Mouse (Mus musculus): ENCODE measurements at regions not wholly inside any gene's neighbourhood (a gene's known extent, or its start where the extent isn't known, plus 50 kb on each side); places are given as distances from the start of the nearest gene placed in this dataset.

DNA sequence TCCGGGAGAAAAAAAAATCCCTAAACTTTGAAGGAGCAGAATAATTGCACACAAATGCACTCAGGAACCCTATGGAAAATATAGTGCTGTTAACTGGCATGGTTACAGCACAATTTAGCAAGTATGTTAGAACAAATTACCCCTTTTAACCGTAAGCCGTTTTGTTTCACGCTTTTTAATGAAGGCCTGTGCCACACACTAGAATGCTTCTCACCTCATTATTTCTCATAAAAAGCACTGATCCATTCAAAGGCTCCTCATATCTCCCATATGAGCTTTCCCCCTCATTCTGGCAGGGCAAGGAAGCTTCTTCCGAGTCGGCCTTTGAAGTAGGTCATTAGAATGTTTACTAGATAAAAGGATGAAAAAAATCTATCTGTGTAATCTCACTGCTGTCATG is 182.4 kb downstream of the Fbxo8 start:
- H3K4me2 ChIP-seq (replicated peaks; ENCODE audit: low read depth, low read length) = no peak overlapping the region
- no peak overlapping the region for H3K4me3 ChIP-seq (ENCODE audit: low read length)
- no peak overlapping the region for H3K27ac ChIP-seq (ENCODE audit: low read depth, low read length)
- no peaks in the 10 kb centered on the region for H3K36me3 ChIP-seq (ENCODE audit: control insufficient read depth, insufficient read depth, low read length)
- H3K27me3 ChIP-seq (ENCODE audit: control insufficient read depth, insufficient read depth, low read length) = no peaks in the 10 kb centered on the region
- 51% methylated on average over 6 of the region's 6 CpGs for WGBS
- no peak overlapping the region for H3K9ac ChIP-seq (ENCODE audit: low read depth, low read length)
- H3K4me1 ChIP-seq (ENCODE audit: control insufficient read depth, insufficient read depth, low read length) = no peaks in the 10 kb centered on the region
- no peaks in the 10 kb centered on the region for H3K9me3 ChIP-seq (ENCODE audit: control insufficient read depth, low read length)
- ATAC-seq (ENCODE audit: low FRiP score, low TSS enrichment) = no peak

- no peak overlapping the region for H3K27ac ChIP-seq (ENCODE audit: low read depth, low read length)
- ATAC-seq (ENCODE audit: low FRiP score, low TSS enrichment) = no peak
- no peaks in the 10 kb centered on the region for H3K9me3 ChIP-seq (ENCODE audit: control insufficient read depth, low read length)
- no peak overlapping the region for H3K4me3 ChIP-seq (ENCODE audit: low read length)
- no peak overlapping the region for H3K4me2 ChIP-seq (replicated peaks; ENCODE audit: low read depth, low read length)
- H3K36me3 ChIP-seq (ENCODE audit: control insufficient read depth, insufficient read depth, low read length) = no peaks in the 10 kb centered on the region
- H3K27me3 ChIP-seq (ENCODE audit: control insufficient read depth, insufficient read depth, low read length) = no peaks in the 10 kb centered on the region
- H3K4me1 ChIP-seq (ENCODE audit: control insufficient read depth, insufficient read depth, low read length) = no peaks in the 10 kb centered on the region
- 66% methylated on average over 2 of the region's 2 CpGs for WGBS
- H3K9ac ChIP-seq (ENCODE audit: low read depth, low read length) = no peak overlapping the region
Observed at GRCm38 (mm10) chr8:56735021-56735420, 184.1 kb downstream of the Fbxo8 start.

DNA sequence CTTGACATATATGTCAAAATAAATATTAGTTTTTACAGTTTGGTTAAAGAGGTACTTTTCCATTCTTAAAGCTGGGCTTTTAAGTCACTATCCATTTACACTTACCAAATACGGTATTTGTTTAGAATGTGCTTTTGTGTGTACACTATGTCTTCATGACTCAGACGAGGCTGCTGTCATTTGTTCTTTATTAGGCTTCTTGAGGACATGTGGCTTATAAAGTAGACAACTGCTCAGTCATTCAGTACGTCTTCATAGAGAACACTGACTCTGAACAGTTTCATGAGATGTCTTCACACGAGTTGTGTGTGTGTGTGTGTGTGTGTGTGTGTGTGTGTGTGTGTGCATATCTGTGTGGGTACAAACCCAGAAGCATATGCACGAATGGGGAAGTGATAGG is 216.1 kb downstream of the Fbxo8 start:
- no peaks in the 10 kb centered on the region for H3K9me3 ChIP-seq (ENCODE audit: control insufficient read depth, low read length)
- no peak overlapping the region for H3K27ac ChIP-seq (ENCODE audit: low read depth, low read length)
- no peaks in the 10 kb centered on the region for H3K27me3 ChIP-seq (ENCODE audit: control insufficient read depth, insufficient read depth, low read length)
- H3K4me3 ChIP-seq (ENCODE audit: low read length) = no peak overlapping the region
- H3K9ac ChIP-seq (ENCODE audit: low read depth, low read length) = no peak overlapping the region
- H3K36me3 ChIP-seq (ENCODE audit: control insufficient read depth, insufficient read depth, low read length) = no peaks in the 10 kb centered on the region
- no peak overlapping the region for H3K4me2 ChIP-seq (replicated peaks; ENCODE audit: low read depth, low read length)
- ATAC-seq (ENCODE audit: low FRiP score, low TSS enrichment) = no peak
- WGBS = 66% methylated on average over 5 of the region's 5 CpGs
- no peaks in the 10 kb centered on the region for H3K4me1 ChIP-seq (ENCODE audit: control insufficient read depth, insufficient read depth, low read length)

- Histone ChIP-seq H3K27me3 (ENCODE audit: control insufficient read depth, insufficient read depth, low read length) (no peaks in the 10 kb centered on the region), H3K4me3 (ENCODE audit: low read length) (no peak overlapping the region), H3K9me3 (ENCODE audit: control insufficient read depth, low read length) (no peaks in the 10 kb centered on the region), H3K4me2 (replicated peaks; ENCODE audit: low read depth, low read length) (no peak overlapping the region), H3K27ac (ENCODE audit: low read depth, low read length) (no peak overlapping the region), H3K9ac (ENCODE audit: low read depth, low read length) (no peak overlapping the region), H3K36me3 (ENCODE audit: control insufficient read depth, insufficient read depth, low read length) (no peaks in the 10 kb centered on the region), H3K4me1 (ENCODE audit: control insufficient read depth, insufficient read depth, low read length) (no peaks in the 10 kb centered on the region)
- WGBS = 78% methylated on average over 2 of the region's 2 CpGs
- ATAC-seq (ENCODE audit: low FRiP score, low TSS enrichment) = no peak
Observed at GRCm38 (mm10) chr8:56784441-56784840, 233.6 kb downstream of the Fbxo8 start.

DNA sequence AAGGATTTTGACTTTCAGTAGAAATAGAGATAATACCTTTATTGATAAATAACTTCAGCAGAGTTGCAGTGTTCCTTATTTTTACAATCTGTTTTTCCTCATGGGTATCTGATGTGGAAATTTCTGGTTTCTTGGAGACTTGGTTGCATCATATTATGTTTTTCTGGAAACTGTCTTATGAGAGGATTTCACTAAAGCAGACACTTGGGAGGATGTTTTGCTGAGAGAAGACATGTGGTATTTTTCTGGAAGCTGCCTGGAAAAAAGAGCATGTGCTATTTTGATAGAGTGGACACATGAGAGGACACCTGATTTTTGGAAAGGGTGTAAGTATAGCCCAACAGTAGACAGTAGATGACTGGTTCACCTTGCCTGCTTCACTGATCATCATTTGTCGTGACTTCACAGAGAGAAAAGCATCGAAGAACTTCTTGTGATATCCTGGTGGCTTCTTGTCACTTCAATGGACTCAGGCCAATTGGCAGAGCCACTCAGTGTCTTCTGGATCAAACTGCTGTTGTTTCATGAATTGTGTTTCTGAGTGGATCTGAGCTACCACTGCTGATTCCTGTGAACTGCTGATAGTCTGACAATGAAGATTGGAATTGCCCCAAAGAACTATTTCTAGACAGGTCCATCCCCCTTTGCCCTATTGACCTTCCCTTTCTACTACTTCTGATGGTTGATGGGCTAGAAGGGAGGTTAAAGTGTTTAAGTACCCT is 238.8 kb downstream of the Fbxo8 start:
- Histone ChIP-seq H3K4me3 (ENCODE audit: low read length) (no peak overlapping the region), H3K36me3 (ENCODE audit: control insufficient read depth, insufficient read depth, low read length) (no peaks in the 10 kb centered on the region), H3K9ac (ENCODE audit: low read depth, low read length) (no peak overlapping the region), H3K27ac (ENCODE audit: low read depth, low read length) (no peak overlapping the region), H3K4me1 (ENCODE audit: control insufficient read depth, insufficient read depth, low read length) (no peaks in the 10 kb centered on the region), H3K27me3 (ENCODE audit: control insufficient read depth, insufficient read depth, low read length) (no peaks in the 10 kb centered on the region), H3K9me3 (ENCODE audit: control insufficient read depth, low read length) (no peaks in the 10 kb centered on the region), H3K4me2 (replicated peaks; ENCODE audit: low read depth, low read length) (no peak overlapping the region)
- no peak for ATAC-seq (ENCODE audit: low FRiP score, low TSS enrichment)
- WGBS = 95% methylated on average over 2 of the region's 2 CpGs

GRCm38 (mm10) chr8:56832651-56833050 is 281.8 kb downstream of the Fbxo8 start:
- Histone ChIP-seq H3K27ac (ENCODE audit: low read depth, low read length) (no peak overlapping the region), H3K4me3 (ENCODE audit: low read length) (no peak overlapping the region), H3K36me3 (ENCODE audit: control insufficient read depth, insufficient read depth, low read length) (no peaks in the 10 kb centered on the region), H3K4me1 (ENCODE audit: control insufficient read depth, insufficient read depth, low read length) (no peaks in the 10 kb centered on the region), H3K9me3 (ENCODE audit: control insufficient read depth, low read length) (no peaks in the 10 kb centered on the region), H3K9ac (ENCODE audit: low read depth, low read length) (no peak overlapping the region), H3K4me2 (replicated peaks; ENCODE audit: low read depth, low read length) (no peak overlapping the region), H3K27me3 (ENCODE audit: control insufficient read depth, insufficient read depth, low read length) (no peaks in the 10 kb centered on the region)
- 86% methylated on average over 5 of the region's 5 CpGs for WGBS
- no peak for ATAC-seq (ENCODE audit: low FRiP score, low TSS enrichment)

- 33% methylated on average over 4 of the region's 4 CpGs for WGBS
- Histone ChIP-seq H3K36me3 (ENCODE audit: control insufficient read depth, insufficient read depth, low read length) (no peaks in the 10 kb centered on the region), H3K4me1 (ENCODE audit: control insufficient read depth, insufficient read depth, low read length) (no peaks in the 10 kb centered on the region), H3K9me3 (ENCODE audit: control insufficient read depth, low read length) (no peaks in the 10 kb centered on the region), H3K9ac (ENCODE audit: low read depth, low read length) (no peak overlapping the region), H3K4me2 (replicated peaks; ENCODE audit: low read depth, low read length) (no peak overlapping the region), H3K27ac (ENCODE audit: low read depth, low read length) (no peak overlapping the region), H3K4me3 (ENCODE audit: low read length) (no peak overlapping the region), H3K27me3 (ENCODE audit: control insufficient read depth, insufficient read depth, low read length) (no peaks in the 10 kb centered on the region)
- ATAC-seq (ENCODE audit: low FRiP score, low TSS enrichment) = no peak
Observed at GRCm38 (mm10) chr8:56833129-56833528, 282.2 kb downstream of the Fbxo8 start.

GRCm38 (mm10) chr8:56883449-56883848 is 332.6 kb downstream of the Fbxo8 start:
- H3K9ac ChIP-seq (ENCODE audit: low read depth, low read length) = no peak overlapping the region

DNA sequence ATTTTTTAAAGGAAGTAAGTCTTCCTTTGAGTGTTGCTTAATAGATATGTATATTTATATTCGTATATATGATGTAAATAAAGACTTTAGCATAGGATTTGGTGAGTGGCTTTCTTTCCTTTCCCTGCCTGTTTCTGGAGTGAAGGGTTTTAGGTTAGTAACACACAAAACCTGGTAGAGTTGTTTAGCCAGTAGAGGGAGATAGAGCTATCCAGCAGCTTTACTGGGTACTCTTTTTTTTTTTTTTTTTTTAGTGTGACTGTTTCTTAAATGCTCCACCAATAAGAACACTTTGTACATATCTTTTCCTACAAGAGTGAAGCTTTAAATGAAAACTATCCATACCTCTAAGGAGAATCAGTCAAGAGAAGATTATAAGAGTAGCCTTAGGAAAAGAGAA is 333.3 kb downstream of the Fbxo8 start:
- WGBS = 32% methylated on average over 1 of the region's 1 CpGs
- H3K27me3 ChIP-seq (ENCODE audit: control insufficient read depth, insufficient read depth, low read length) = no peaks in the 10 kb centered on the region
- H3K4me2 ChIP-seq (replicated peaks; ENCODE audit: low read depth, low read length) = no peak overlapping the region

More at GRCm38 (mm10) chr8:56883449-56883848, 332.6 kb downstream of the Fbxo8 start:
- Histone ChIP-seq H3K4me2 (replicated peaks; ENCODE audit: low read depth, low read length) (no peak overlapping the region; the same call in 1 of the 2 replicates), H3K4me3 (ENCODE audit: low read length) (no peak overlapping the region), H3K36me3 (ENCODE audit: control insufficient read depth, insufficient read depth, low read length) (no peaks in the 10 kb centered on the region), H3K4me1 (ENCODE audit: control insufficient read depth, insufficient read depth, low read length) (no peaks in the 10 kb centered on the region), H3K9me3 (ENCODE audit: control insufficient read depth, low read length) (no peaks in the 10 kb centered on the region), H3K27ac (ENCODE audit: low read depth, low read length) (no peak overlapping the region), H3K27me3 (ENCODE audit: control insufficient read depth, insufficient read depth, low read length) (no peaks in the 10 kb centered on the region)
- peak; percentile 97 for ATAC-seq (ENCODE audit: low FRiP score, low TSS enrichment)
- 12% methylated on average over 8 of the region's 8 CpGs for WGBS

More for the DNA sequence above, 333.3 kb downstream of the Fbxo8 start:
- Histone ChIP-seq H3K9me3 (ENCODE audit: control insufficient read depth, low read length) (no peaks in the 10 kb centered on the region), H3K36me3 (ENCODE audit: control insufficient read depth, insufficient read depth, low read length) (no peaks in the 10 kb centered on the region), H3K4me1 (ENCODE audit: control insufficient read depth, insufficient read depth, low read length) (no peaks in the 10 kb centered on the region), H3K27ac (ENCODE audit: low read depth, low read length) (no peak overlapping the region), H3K9ac (ENCODE audit: low read depth, low read length) (no peak overlapping the region), H3K4me3 (ENCODE audit: low read length) (no peak overlapping the region)
- ATAC-seq (ENCODE audit: low FRiP score, low TSS enrichment) = no peak

Measured in kidney, embryonic 14.5 days (tissue).